Mouse (Mus musculus): ENCODE measurements around the gene Tomm22.

- TF ChIP-seq CTCF (IDR thresholded peaks at IDR 0.05; ENCODE audit: insufficient read depth, low read depth, low read length), result no peak
- no peak for TF ChIP-seq POLR2A (IDR thresholded peaks at IDR 0.05; ENCODE audit: insufficient read depth, low read depth, low read length)
Measured at GRCm38 (mm10) chr15:79697558-79698187, 27.0 kb downstream of the Tomm22 start.
